Mouse (Mus musculus) testis, postnatal 14 days (tissue): ENCODE measurements around the gene Arid4a.
A peak's percentile ranks its signal among the peaks of the same experiment; 100 is the strongest.
"Not testable (repeated sequence)": the region's sequence is repeated elsewhere in the genome, so short reads cannot be mapped to it uniquely, and the experiment has no call there.

ENCODE experiments used
- DNase-seq: peaks from one replicate; pipeline ENCODE4 v3.0.0; 2021; ENCODE audit warnings: low spot score

Gene Arid4a

DNA sequence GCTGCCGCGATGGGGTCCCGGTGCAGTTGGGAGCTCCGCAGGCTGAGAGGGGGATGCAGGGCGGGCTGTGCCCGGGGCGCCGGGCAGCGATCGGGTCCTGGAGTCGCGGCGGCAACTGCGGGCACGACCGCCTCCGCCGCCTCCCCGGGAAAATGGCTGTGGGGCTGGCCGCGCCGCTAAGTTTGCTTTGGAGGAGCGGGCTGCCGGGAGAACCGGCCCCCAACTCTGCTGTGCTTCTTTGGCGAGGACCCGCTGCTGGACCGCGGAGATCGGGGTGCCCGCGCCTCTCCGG, 367 bp downstream of the Arid4a start:
- DNase-seq: no peak

DNA sequence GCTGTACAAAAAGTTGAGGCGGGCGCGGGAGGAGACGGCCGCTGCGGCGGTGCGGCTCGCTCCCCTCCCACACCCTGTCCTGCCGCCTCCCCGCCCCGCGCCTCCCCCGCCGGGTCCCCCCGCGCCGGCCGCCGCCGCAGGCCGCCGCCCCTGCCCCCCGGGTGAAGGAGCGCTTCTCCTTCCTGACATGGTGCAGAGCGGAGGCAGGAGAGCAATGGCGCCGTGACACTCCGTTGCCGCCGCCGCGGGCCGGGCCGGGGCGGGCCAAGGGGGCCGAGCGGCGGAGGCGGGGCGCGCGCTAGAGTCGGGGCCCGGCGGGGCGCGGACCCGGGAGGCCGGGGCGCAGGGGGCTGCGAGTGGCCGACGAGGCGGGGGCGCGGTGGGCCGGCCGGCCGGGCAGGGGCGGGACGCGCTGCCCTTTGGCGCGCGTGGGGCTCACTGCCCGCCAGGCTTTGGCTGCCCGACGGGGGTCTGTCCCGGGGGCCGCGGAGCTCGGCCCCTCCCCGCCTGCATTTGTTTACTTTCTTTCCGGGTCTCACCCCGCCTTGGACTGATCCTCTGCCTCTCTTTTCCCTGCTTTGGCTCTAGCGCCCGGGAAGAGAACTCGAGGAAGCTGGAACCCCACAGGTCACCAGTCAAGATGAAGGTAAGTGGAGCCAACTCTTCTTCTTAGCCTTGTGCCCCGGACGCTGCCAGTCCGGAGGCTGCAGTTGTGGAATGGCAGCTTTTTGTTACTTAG, 882 bp downstream of the Arid4a start:
- DNase-seq: peak; percentile 54

GRCm38 (mm10) chr12:71017242-71017571, 1.4 kb downstream of the Arid4a start:
- no peak for DNase-seq

DNA sequence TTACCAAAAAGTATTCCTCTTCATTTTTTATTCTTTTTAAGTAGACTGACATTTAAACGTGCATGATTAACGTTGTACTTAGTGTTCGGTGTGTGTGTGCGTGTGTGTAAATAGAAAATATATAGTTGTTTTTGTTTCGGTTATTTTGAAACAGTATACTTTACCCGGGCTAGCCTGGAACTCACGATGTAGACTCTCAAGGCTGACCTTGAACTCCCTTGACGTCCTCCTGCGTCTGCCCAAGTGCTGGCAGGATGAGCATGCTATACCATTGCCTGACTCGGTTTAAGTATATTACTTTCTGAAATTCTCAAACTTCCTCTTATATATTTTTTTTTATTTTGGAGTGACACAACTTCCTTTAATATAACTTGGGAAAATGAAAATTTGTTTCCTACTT, 2.0 kb downstream of the Arid4a start:
- no peak for DNase-seq

DNA sequence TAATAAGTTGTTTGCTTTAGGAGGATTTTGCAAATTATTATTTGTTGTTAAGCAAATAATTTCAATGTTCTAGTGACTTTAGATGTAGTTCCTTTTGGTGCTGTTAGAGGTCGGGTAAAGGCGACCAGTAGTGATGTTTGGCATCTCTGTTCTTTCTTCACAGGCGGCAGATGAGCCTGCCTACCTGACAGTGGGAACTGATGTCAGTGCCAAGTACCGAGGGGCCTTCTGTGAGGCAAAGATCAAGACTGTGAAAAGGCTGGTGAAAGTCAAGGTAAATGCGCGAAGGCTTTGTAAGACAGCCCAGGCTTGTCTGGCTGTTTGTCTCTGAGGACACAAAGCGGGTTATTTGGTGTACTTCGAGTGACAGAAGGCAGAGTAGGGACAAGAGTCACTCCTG, 3.4 kb downstream of the Arid4a start:
- DNase-seq: no peak

- no peak for DNase-seq
These were observed 8.6 kb downstream of the Arid4a start for GRCm38 (mm10) chr12:71024411-71024810.

GRCm38 (mm10) chr12:71028265-71028664, 12.5 kb downstream of the Arid4a start:
- DNase-seq: not testable (repeated sequence)

GRCm38 (mm10) chr12:71030260-71030659, 14.5 kb downstream of the Arid4a start:
- DNase-seq: no peak

- no peak for DNase-seq
These were observed 14.9 kb downstream of the Arid4a start for GRCm38 (mm10) chr12:71030722-71031121.

DNA sequence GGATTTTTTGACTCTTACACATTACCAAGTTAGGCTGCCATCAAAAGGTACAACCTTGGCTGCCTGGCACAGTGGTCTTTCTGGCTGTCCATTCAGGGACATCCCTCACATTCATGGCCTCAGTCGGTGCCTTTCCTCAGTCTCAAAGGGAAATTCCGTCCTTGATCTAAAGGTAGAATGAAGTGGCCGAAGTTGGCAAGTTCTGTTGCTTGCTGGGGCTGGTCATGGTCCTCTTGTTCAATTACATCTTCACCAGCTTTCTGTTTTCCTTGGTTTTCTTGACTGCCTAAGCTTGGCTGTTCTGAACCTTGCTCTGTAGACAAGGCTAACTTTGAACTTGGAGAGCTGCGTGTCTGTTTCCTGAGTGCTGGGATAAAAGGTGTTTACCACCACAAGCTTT, 20.0 kb downstream of the Arid4a start:
- no peak for DNase-seq

DNA sequence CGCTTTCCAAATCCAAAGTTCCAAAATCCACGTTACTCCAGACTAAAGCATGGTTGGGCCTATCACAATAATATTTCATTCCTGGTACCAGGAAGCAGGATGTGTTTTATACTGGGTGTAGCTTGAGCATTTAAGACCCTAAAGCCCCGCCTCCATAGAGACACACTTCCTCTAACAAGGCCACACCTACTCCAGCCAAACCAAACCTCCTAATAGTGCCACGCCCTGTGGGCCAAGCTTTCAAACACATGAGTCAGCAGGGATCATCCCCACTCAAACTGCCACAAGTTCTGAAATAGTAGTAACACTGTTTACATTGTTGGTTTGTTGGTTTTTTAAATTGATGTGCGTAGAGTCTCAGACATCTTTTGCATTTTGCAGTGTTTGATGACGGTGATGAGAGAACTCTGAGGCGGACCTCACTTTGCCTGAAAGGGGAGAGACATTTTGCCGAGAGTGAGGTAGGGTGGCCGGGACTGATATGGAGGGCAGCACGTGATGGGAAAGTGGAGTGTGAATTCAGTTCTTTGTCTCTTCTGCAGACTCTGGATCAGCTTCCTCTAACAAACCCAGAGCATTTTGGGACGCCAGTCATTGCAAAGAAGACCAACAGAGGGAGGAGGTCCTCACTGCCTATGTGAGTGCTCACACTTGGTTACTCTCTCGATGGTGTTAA, 21.1 kb downstream of the Arid4a start:
- DNase-seq: no peak

- DNase-seq: no peak
These were observed 24.7 kb downstream of the Arid4a start for GRCm38 (mm10) chr12:71040462-71040861.

DNA sequence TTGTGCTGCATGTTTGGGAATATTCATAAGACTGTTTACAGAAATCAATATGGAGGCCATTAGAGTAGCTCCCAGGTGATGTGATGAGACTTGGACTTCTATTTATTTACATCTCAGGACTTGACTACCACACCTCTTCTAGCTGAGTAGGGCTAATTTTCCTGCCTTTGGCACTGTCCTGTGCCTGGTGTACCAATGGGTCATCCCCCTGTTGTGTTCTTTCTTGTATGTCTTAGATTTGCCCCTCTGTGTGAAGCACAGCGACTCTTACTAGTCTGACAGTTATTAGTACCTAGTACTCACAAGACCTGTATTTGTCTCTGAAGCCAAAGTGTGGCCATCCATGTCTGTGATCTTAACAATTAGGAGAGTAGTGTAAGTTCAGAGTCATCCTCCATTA, 26.7 kb downstream of the Arid4a start:
- no peak for DNase-seq

DNA sequence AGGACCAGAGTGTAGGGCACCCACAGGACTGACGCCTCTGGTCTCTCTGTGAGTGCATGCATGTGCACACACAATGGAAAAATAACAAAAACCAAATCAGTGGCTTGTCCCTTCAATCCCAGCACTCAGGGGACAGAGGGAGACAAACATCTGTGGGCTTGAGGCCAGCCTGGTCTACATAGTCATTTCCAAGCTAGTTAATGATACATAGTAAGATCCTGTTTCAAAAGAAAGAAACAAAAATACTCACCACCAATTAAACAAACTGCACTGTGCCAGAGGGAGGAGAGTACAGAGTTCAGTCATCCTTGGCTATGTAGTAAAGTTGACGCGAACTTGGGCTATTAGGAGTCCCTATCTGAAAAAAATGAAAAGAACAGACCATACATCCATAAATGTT, 27.8 kb downstream of the Arid4a start:
- DNase-seq: no peak

DNA sequence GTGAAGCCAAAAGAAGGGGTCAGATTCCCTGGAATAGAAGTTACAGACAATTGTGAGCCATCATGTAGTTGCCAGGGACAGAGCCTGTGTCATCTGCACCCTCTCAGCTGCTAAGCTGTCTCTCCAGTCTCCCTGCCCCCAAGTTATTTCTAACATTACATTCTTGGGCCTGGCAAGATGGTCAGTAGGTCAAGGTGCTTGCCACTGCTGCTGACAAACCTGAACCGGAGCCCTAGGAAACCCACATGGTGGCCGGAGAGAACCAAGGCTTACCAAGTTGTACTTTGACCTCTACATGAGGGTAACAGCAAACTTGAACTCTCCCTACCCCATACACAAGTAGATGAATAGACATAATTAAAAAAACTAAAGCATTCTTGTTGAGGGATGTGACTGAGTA, 28.7 kb downstream of the Arid4a start:
- DNase-seq: no peak

DNA sequence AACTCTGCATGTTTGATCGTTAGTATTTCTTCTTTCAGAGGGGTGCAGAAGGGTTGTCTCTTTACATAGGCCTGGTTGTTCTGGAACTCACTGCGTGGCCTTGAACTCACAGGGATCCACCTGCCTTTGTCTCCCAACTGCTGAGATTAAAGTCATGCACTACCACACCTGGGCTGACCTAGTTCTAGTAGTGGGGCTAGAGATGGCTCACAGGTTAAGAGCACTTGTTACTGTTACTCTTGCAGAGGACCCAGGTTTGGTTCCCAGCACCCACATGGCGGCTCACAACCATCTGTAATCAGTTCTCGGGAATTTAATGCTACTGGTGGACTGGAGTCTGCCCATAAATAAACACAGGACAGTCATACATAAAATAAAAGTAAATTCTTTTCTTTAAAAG, 30.7 kb downstream of the Arid4a start:
- no peak for DNase-seq

GRCm38 (mm10) chr12:71047473-71048078, 31.8 kb downstream of the Arid4a start:
- no peak for DNase-seq

GRCm38 (mm10) chr12:71048117-71048516, 32.3 kb downstream of the Arid4a start:
- DNase-seq: peak; percentile 74

GRCm38 (mm10) chr12:71048561-71048960, 32.8 kb downstream of the Arid4a start:
- DNase-seq: no peak

- no peak for DNase-seq
These were observed 33.9 kb downstream of the Arid4a start for GRCm38 (mm10) chr12:71049596-71050265.

DNA sequence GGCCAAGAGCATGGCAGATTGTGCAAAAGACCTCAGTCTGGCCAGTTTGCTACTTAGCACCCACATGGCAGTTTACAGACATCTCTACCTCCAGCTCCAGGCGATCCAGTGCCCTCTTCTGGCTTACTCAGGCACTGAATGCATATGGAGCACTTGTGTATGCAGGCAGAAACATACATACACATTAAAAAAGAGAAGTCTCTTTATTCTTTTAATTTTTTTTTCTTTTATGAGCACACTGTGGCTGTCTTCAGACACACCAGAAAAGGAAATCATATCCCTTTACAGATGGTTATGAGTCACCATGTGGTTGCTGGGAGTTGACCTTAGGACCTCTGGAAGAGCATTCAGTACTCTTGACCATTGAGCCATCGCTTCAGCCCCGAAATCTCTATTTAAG, 35.3 kb downstream of the Arid4a start:
- DNase-seq: no peak

- DNase-seq: no peak
These were observed 36.7 kb downstream of the Arid4a start for GRCm38 (mm10) chr12:71052341-71052995.

DNA sequence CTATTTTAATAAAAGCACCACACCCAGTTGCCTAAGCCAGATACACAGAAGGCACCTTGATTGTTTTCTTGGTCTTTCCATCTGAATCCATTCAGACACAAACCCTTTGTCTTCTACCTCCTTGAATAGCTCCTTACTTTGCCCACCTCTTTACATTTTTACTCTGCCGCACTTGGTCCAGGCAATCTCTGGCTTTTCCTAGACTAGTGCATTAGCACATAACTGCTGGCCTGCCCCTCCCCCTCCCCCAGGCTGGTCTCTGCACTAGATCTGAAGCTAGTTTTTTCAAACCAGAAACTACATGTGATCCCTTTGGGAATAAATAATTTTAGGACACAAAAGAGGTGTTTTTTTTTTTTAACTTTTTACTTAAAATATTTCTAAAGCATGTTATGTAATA, 37.2 kb downstream of the Arid4a start:
- no peak for DNase-seq
